Mouse (Mus musculus): ENCODE data around the gene Tmem8b. TPM values are rescaled to one million over a fixed set of nuclear protein-coding genes. Genes with fewer than 3 reads are reported as not detected.

Tmem8b gene
- polyA plus RNA-seq, 1 experiment, result 17.3 TPM

- no peaks in the 10 kb centered on the region for H3K4me1 ChIP-seq (ENCODE audit: control insufficient read depth, insufficient read depth, low read length)
- TF ChIP-seq CTCF (IDR thresholded peaks at IDR 0.05; ENCODE audit: insufficient read depth, low read length) (peak; percentile 41), POLR2A (IDR thresholded peaks at IDR 0.05; ENCODE audit: borderline replicate concordance, extremely low read depth, low read depth, low read length) (no peak)
- 73% methylated on average over 6 of the region's 6 CpGs for WGBS
- no peak for DNase-seq
- no peak overlapping the region for H3K4me3 ChIP-seq (replicated peaks; ENCODE audit: extremely low read depth, low read depth, low read length)
Observed at GRCm38 (mm10) chr4:43703439-43703838, 34.7 kb downstream of the Tmem8b start.

GRCm38 (mm10) chr4:43703851-43704250, 35.1 kb downstream of the Tmem8b start:
- TF ChIP-seq POLR2A (IDR thresholded peaks at IDR 0.05; ENCODE audit: borderline replicate concordance, extremely low read depth, low read depth, low read length) (no peak), CTCF (IDR thresholded peaks at IDR 0.05; ENCODE audit: insufficient read depth, low read length) (no peak)
- Histone ChIP-seq H3K4me3 (replicated peaks; ENCODE audit: extremely low read depth, low read depth, low read length) (no peak overlapping the region), H3K4me1 (ENCODE audit: control insufficient read depth, insufficient read depth, low read length) (no peaks in the 10 kb centered on the region)
- DNase-seq, result no peak
- 73% methylated on average over 8 of the region's 8 CpGs for WGBS

- no peak for TF ChIP-seq CTCF (IDR thresholded peaks at IDR 0.05; ENCODE audit: insufficient read depth, low read length)
- no peak for TF ChIP-seq POLR2A (IDR thresholded peaks at IDR 0.05; ENCODE audit: borderline replicate concordance, extremely low read depth, low read depth, low read length)
- H3K4me1 ChIP-seq (ENCODE audit: control insufficient read depth, insufficient read depth, low read length), result no peaks in the 10 kb centered on the region
- 68% methylated on average over 13 of the region's 13 CpGs for WGBS
- H3K4me3 ChIP-seq (replicated peaks; ENCODE audit: extremely low read depth, low read depth, low read length), result no peak overlapping the region
- no peak for DNase-seq
Observed at GRCm38 (mm10) chr4:43705991-43706390, 37.2 kb downstream of the Tmem8b start.

DNA sequence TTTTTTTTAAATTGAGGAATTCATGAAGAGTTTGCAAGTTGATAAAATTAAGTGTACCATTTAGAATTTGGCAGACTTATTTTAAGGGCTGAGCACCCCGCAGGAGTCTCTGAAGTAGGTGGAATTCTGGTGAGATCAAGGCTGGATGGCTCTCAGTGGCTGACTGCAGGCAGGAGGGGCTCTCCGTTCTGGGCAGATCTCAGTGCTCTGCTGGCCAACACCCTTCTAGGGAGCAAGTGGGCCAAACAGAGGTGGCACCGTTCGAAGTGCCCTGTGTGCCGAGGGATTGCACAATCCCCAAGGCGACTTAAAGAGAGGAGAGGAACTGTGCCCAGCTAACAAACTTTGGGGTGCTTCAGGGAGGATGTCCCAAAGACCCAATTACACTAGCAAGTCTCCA, 41.1 kb downstream of the Tmem8b start, which contains the start of gene Olfr71:
Gene Olfr71, minus strand, starts transcription at position 387 of the 400 bp plus-strand sequence.
- Histone ChIP-seq H3K4me3 (replicated peaks; ENCODE audit: extremely low read depth, low read depth, low read length) (no peak within 1 kb of the TSS), H3K4me1 (ENCODE audit: control insufficient read depth, insufficient read depth, low read length) (no peaks in the 10 kb centered on the region)
- no peak for TF ChIP-seq POLR2A (IDR thresholded peaks at IDR 0.05; ENCODE audit: borderline replicate concordance, extremely low read depth, low read depth, low read length)
- TF ChIP-seq CTCF (IDR thresholded peaks at IDR 0.05; ENCODE audit: insufficient read depth, low read length), result no peak
- WGBS, result 43% methylated on average over 6 of the region's 6 CpGs
- DNase-seq, result peak; percentile 61

GRCm38 (mm10) chr4:43711821-43712220, 43.0 kb downstream of the Tmem8b start:
- peak; percentile 80 for TF ChIP-seq CTCF (IDR thresholded peaks at IDR 0.05; ENCODE audit: insufficient read depth, low read length)
- TF ChIP-seq POLR2A (IDR thresholded peaks at IDR 0.05; ENCODE audit: borderline replicate concordance, extremely low read depth, low read depth, low read length), result no peak
- WGBS, result 0% methylated on average over 2 of the region's 2 CpGs
- H3K4me3 ChIP-seq (replicated peaks; ENCODE audit: extremely low read depth, low read depth, low read length), result no peak overlapping the region
- H3K4me1 ChIP-seq (ENCODE audit: control insufficient read depth, insufficient read depth, low read length), result no peaks in the 10 kb centered on the region
- peak; percentile 81 for DNase-seq

DNA sequence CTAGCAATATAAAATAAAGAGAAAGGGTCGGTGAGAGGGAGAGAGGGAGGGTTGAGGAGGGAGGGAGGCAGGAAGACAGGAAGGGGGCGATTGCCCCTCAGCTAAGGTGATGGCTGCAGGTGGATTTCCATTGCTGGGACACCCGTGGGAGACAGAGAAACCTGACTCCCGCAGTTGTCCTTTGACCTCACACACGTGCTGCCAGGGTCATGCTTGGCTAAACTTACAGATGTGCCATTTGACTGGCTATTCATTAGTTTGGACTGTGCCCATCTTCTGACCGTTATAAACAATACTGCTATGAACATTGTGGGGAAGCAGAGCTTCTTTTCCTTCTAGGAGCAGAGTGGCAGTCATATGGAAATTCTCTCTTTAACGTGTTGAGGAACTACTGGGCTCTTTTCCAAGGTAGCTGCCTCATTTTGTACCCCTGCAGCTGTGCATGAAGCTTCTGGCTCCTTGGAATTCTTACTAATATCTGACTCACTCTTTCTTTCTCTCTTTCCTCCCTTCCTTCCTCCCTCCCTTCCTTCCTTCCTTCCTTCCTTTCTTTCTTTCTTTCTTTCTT, 45.0 kb downstream of the Tmem8b start:
- no peak for TF ChIP-seq CTCF (IDR thresholded peaks at IDR 0.05; ENCODE audit: insufficient read depth, low read length)
- TF ChIP-seq POLR2A (IDR thresholded peaks at IDR 0.05; ENCODE audit: borderline replicate concordance, extremely low read depth, low read depth, low read length), result no peak
- no peaks in the 10 kb centered on the region for H3K4me1 ChIP-seq (ENCODE audit: control insufficient read depth, insufficient read depth, low read length)
- WGBS, result 30% methylated on average over 7 of the region's 7 CpGs
- H3K4me3 ChIP-seq (replicated peaks; ENCODE audit: extremely low read depth, low read depth, low read length), result no peak overlapping the region
- no peak for DNase-seq

- no peaks in the 10 kb centered on the region; the same call in 1 of the 2 replicates for H3K4me1 ChIP-seq (ENCODE audit: control insufficient read depth, insufficient read depth, low read length)
- H3K4me3 ChIP-seq (replicated peaks; ENCODE audit: extremely low read depth, low read depth, low read length), result no peak overlapping the region
- DNase-seq, result no peak
- no peak for TF ChIP-seq CTCF (IDR thresholded peaks at IDR 0.05; ENCODE audit: insufficient read depth, low read length)
- no peak for TF ChIP-seq POLR2A (IDR thresholded peaks at IDR 0.05; ENCODE audit: borderline replicate concordance, extremely low read depth, low read depth, low read length)
- 41% methylated on average over 14 of the region's 16 CpGs for WGBS
Observed at GRCm38 (mm10) chr4:43720491-43721228, 51.9 kb downstream of the Tmem8b start.

DNA sequence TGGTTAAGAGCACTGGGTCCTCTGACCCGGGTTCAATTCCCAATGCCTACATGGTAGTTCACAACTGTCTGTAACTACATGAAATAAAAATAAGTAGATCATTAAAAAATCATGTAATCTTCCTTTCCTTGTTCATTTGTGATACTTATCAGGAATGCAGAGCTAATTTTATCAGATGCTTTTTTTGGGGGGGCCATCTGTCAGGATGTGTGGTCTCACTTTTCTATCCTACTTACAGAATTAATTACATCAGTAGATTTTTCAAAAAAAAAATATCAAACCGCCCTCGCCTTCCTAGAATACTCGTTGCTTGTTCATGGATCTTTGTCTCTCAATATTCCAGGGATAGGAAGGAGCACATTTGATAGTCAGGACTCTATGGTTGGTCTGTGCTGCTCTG, 53.4 kb downstream of the Tmem8b start:
- Histone ChIP-seq H3K4me1 (ENCODE audit: control insufficient read depth, insufficient read depth, low read length) (peaks cover 4% of the 10 kb centered on the region), H3K4me3 (replicated peaks; ENCODE audit: extremely low read depth, low read depth, low read length) (no peak overlapping the region)
- no peak for DNase-seq
- TF ChIP-seq CTCF (IDR thresholded peaks at IDR 0.05; ENCODE audit: insufficient read depth, low read length) (no peak), POLR2A (IDR thresholded peaks at IDR 0.05; ENCODE audit: borderline replicate concordance, extremely low read depth, low read depth, low read length) (no peak)
- 83% methylated on average over 4 of the region's 4 CpGs for WGBS

DNA sequence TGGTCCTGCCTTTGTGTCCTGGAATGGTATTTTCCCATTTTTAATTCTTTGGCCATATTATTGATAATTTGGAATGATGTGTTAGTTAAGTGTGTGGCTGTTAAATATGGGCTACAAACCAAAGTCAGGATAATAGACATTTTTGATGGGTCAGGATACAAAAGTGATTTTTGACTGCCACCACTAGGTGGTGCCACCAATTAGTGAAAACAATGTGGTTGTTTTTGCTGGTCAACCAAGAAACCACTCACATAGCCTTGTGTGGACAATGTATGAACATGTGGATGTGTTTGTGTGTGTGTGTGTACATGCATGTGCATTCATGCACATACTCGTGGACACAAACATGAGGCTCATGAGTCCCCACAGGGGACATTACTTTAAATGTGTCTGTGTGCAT, 56.0 kb downstream of the Tmem8b start:
- peak; percentile 50 for DNase-seq
- no peak overlapping the region for H3K4me3 ChIP-seq (replicated peaks; ENCODE audit: extremely low read depth, low read depth, low read length)
- no peak for TF ChIP-seq POLR2A (IDR thresholded peaks at IDR 0.05; ENCODE audit: borderline replicate concordance, extremely low read depth, low read depth, low read length)
- peak; percentile 28; the same call in 1 of the 2 replicates for TF ChIP-seq CTCF (IDR thresholded peaks at IDR 0.05; ENCODE audit: insufficient read depth, low read length)
- 14% methylated on average over 1 of the region's 1 CpGs for WGBS
- peaks cover 27% of the 10 kb centered on the region for H3K4me1 ChIP-seq (ENCODE audit: control insufficient read depth, insufficient read depth, low read length)
